Mouse (Mus musculus) liver, embryonic 15.5 days (tissue): ENCODE results near the gene Ccdc136. TPM values are rescaled to one million over a fixed set of nuclear protein-coding genes. Genes with fewer than 3 reads are reported as not detected.

ENCODE experiments used
- ATAC-seq: fragments of 200-750 bp; cut with Nextera tagmentation; 2 replicates; pipeline ENCODE4 v1.8.0; 2017; ENCODE audit warnings: moderate number of reproducible peaks, mild to moderate bottlenecking, moderate library complexity; ENCODE audit not compliant: insufficient read depth
- H3K27ac ChIP-seq: fragments of 300-500 bp; sonication (generic); replicated peaks from 2 replicates; pipeline ENCODE4 v1.5.1; 2015; ENCODE audit warnings: mild to moderate bottlenecking, inconsistent platforms
- H3K27me3 ChIP-seq: fragments of 300-500 bp; sonication (generic); 2 replicates; pipeline ENCODE4 v1.6.1; 2015; ENCODE audit warnings: mild to moderate bottlenecking, inconsistent platforms
- H3K36me3 ChIP-seq: fragments of 300-500 bp; sonication (generic); replicated peaks from 2 replicates; pipeline ENCODE4 v1.6.1; 2015; ENCODE audit warnings: moderate library complexity, mild to moderate bottlenecking, inconsistent platforms
- H3K4me1 ChIP-seq: fragments of 300-500 bp; sonication (generic); replicated peaks from 2 replicates; pipeline ENCODE4 v1.6.1; 2015; ENCODE audit warnings: inconsistent platforms
- H3K4me2 ChIP-seq: fragments of 300-500 bp; sonication (generic); 2 replicates; pipeline ENCODE4 v1.6.1; 2015; ENCODE audit warnings: moderate library complexity, mild to moderate bottlenecking, inconsistent platforms
- H3K4me3 ChIP-seq: fragments of 300-500 bp; sonication (generic); replicated peaks from 2 replicates; pipeline ENCODE4 v1.5.1; 2015; ENCODE audit warnings: mild to moderate bottlenecking, inconsistent platforms
- H3K9ac ChIP-seq: fragments of 300-500 bp; sonication (generic); 2 replicates; pipeline ENCODE4 v1.6.1; 2015; ENCODE audit warnings: moderate library complexity, mild to moderate bottlenecking, inconsistent platforms
- H3K9me3 ChIP-seq: fragments of 300-500 bp; sonication (generic); replicated peaks from 2 replicates; pipeline ENCODE4 v1.6.1; 2016; ENCODE audit warnings: inconsistent platforms
- WGBS: fragments of 180-500 bp; shearing (Covaris S2); methylation state at CpG from one replicate; pipeline ENCODE4 v1.1.7; 2015; ENCODE audit warnings: mixed read lengths; ENCODE audit not compliant: insufficient replicate concordance; 5-methylcytosine and 5-hydroxymethylcytosine counted together
- polyA plus RNA-seq: library from polyadenylated mRNA; unstranded; fragments of >200 nt; fragmentation: Nextera tagmentation; extraction: Ambion mirVana; gene quantifications from 2 replicates; pipeline ENCODE4 v1.2.1, GENCODE M21; 2015

Gene Ccdc136
- polyA plus RNA-seq, 1 experiment from 2014 or later: 0.45 TPM

GRCm38 (mm10) chr6:29430681-29431420, 34.7 kb downstream of the Ccdc136 start:
- no peak overlapping the region for H3K4me3 ChIP-seq
- ATAC-seq: no peak
- no peaks in the 10 kb centered on the region for H3K9me3 ChIP-seq
- peaks cover 63% of the 10 kb centered on the region for H3K27me3 ChIP-seq
- H3K4me1 ChIP-seq: peaks cover 7% of the 10 kb centered on the region; the same call in 1 of the 2 replicates
- WGBS: 49% methylated on average over 15 of the region's 15 CpGs
- no peak overlapping the region for H3K27ac ChIP-seq
- no peak overlapping the region for H3K9ac ChIP-seq
- no peaks in the 10 kb centered on the region for H3K36me3 ChIP-seq
- H3K4me2 ChIP-seq: no peak overlapping the region

DNA sequence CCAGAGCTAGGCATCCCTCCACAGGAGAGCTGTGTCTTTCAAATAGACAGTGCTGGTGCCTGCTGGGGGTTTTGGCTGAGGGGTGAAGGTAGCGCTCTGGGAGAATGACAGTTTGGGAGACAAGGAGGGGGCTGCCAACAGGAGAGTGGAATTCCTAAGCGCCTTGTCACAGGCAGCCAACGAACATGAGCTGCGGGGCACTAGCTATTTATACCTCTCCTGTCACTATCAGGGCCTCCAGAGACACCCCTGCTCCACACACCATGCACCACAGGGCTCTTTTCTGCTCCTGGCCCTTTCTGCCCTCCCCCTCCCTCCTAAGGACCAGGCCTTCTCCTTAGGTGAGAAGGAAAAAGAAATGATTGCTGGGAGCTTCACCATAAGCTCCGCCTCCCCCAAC, 35.4 kb downstream of the Ccdc136 start:
- Histone ChIP-seq H3K9me3 (no peaks in the 10 kb centered on the region), H3K4me2 (no peak overlapping the region), H3K36me3 (no peaks in the 10 kb centered on the region), H3K27ac (no peak overlapping the region), H3K4me1 (peaks cover 7% of the 10 kb centered on the region; the same call in 1 of the 2 replicates), H3K4me3 (no peak overlapping the region), H3K27me3 (peaks cover 69% of the 10 kb centered on the region), H3K9ac (no peak overlapping the region)
- ATAC-seq: no peak
- 40% methylated on average over 5 of the region's 5 CpGs for WGBS

GRCm38 (mm10) chr6:29432156-29432555, 36.0 kb downstream of the Ccdc136 start:
- Histone ChIP-seq H3K27me3 (peaks cover 76% of the 10 kb centered on the region), H3K4me2 (no peak overlapping the region), H3K4me1 (peaks cover 7% of the 10 kb centered on the region; the same call in 1 of the 2 replicates), H3K9me3 (no peaks in the 10 kb centered on the region), H3K4me3 (no peak overlapping the region), H3K36me3 (no peaks in the 10 kb centered on the region), H3K9ac (no peak overlapping the region), H3K27ac (no peak overlapping the region)
- ATAC-seq: no peak
- WGBS: 43% methylated on average over 3 of the region's 3 CpGs

DNA sequence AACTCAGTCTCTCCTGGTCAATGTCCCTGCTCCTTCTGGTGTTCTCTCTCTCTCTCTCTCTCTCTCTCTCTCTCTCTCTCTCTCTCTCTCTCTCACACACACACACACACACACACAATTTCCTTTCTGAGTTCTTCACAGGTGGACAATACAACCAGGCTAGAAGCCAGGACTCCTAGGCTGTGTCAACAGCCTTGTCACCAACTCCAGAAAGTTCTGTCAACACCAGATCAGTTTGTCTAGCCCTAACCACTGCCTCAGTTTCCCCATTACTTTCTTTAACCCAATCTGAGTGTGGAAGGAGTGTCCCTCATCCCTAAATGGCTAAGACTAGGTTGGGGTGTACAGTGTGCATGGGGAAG, 36.5 kb downstream of the Ccdc136 start:
- H3K9me3 ChIP-seq: no peaks in the 10 kb centered on the region
- no peak for ATAC-seq
- no peak overlapping the region for H3K9ac ChIP-seq
- peaks cover 79% of the 10 kb centered on the region for H3K27me3 ChIP-seq
- no peak overlapping the region for H3K27ac ChIP-seq
- no peaks in the 10 kb centered on the region for H3K36me3 ChIP-seq
- peak overlapping the region; percentile 37 for H3K4me3 ChIP-seq
- peak overlapping the region; percentile 57 for H3K4me2 ChIP-seq
- H3K4me1 ChIP-seq: peaks cover 7% of the 10 kb centered on the region; the same call in 1 of the 2 replicates

GRCm38 (mm10) chr6:29433038-29433803, 37.1 kb downstream of the Ccdc136 start, which contains the start of gene Flnc:
Flnc (plus strand) TSS chr6:29433256.
- Histone ChIP-seq H3K27me3 (peaks cover 82% of the 10 kb centered on the region), H3K4me3 (peak within 1 kb of the TSS; percentile 37), H3K4me2 (peak within 1 kb of the TSS; percentile 57), H3K4me1 (peaks cover 7% of the 10 kb centered on the region; the same call in 1 of the 2 replicates), H3K9me3 (no peaks in the 10 kb centered on the region), H3K36me3 (no peaks in the 10 kb centered on the region), H3K9ac (no peak within 1 kb of the TSS), H3K27ac (no peak within 1 kb of the TSS)
- no peak for ATAC-seq
- 2% methylated on average over 70 of the region's 77 CpGs for WGBS

GRCm38 (mm10) chr6:29433804-29434795, 38.0 kb downstream of the Ccdc136 start:
- Histone ChIP-seq H3K27ac (no peak overlapping the region), H3K27me3 (peaks cover 79% of the 10 kb centered on the region), H3K9ac (no peak overlapping the region), H3K4me3 (peak overlapping the region; percentile 37), H3K4me1 (peaks cover 7% of the 10 kb centered on the region; the same call in 1 of the 2 replicates), H3K4me2 (peak overlapping the region; percentile 57), H3K36me3 (no peaks in the 10 kb centered on the region), H3K9me3 (no peaks in the 10 kb centered on the region)
- WGBS: 5% methylated on average over 27 of the region's 27 CpGs
- no peak for ATAC-seq

- Histone ChIP-seq H3K4me3 (no peak overlapping the region), H3K9ac (no peak overlapping the region)
These were observed 39.0 kb downstream of the Ccdc136 start for GRCm38 (mm10) chr6:29434911-29435691.

GRCm38 (mm10) chr6:29435940-29436451, 39.9 kb downstream of the Ccdc136 start:
- Histone ChIP-seq H3K36me3 (no peaks in the 10 kb centered on the region), H3K9me3 (no peaks in the 10 kb centered on the region), H3K4me3 (no peak overlapping the region), H3K4me1 (peaks cover 7% of the 10 kb centered on the region; the same call in 1 of the 2 replicates), H3K9ac (no peak overlapping the region), H3K27me3 (peaks cover 71% of the 10 kb centered on the region), H3K27ac (no peak overlapping the region), H3K4me2 (no peak overlapping the region)
- WGBS: 38% methylated on average over 6 of the region's 6 CpGs
- no peak for ATAC-seq

More at GRCm38 (mm10) chr6:29434911-29435691, 39.0 kb downstream of the Ccdc136 start:
- Histone ChIP-seq H3K36me3 (no peaks in the 10 kb centered on the region), H3K27ac (no peak overlapping the region), H3K4me2 (peak overlapping the region; percentile 15; the same call in 1 of the 2 replicates), H3K9me3 (no peaks in the 10 kb centered on the region), H3K27me3 (peaks cover 79% of the 10 kb centered on the region), H3K4me1 (peaks cover 7% of the 10 kb centered on the region; the same call in 1 of the 2 replicates)
- ATAC-seq: no peak
- WGBS: 8% methylated on average over 11 of the region's 13 CpGs

GRCm38 (mm10) chr6:29436461-29436934, 40.4 kb downstream of the Ccdc136 start:
- ATAC-seq: no peak

GRCm38 (mm10) chr6:29439251-29439650, 43.1 kb downstream of the Ccdc136 start:
- no peaks in the 10 kb centered on the region for H3K36me3 ChIP-seq
- WGBS: 66% methylated on average over 4 of the region's 4 CpGs
- no peak for ATAC-seq

More at GRCm38 (mm10) chr6:29436461-29436934, 40.4 kb downstream of the Ccdc136 start:
- H3K9me3 ChIP-seq: no peaks in the 10 kb centered on the region
- WGBS: 11% methylated on average over 11 of the region's 11 CpGs
- H3K27me3 ChIP-seq: peaks cover 65% of the 10 kb centered on the region
- H3K9ac ChIP-seq: no peak overlapping the region
- peaks cover 7% of the 10 kb centered on the region; the same call in 1 of the 2 replicates for H3K4me1 ChIP-seq
- H3K27ac ChIP-seq: no peak overlapping the region
- no peak overlapping the region for H3K4me2 ChIP-seq
- no peaks in the 10 kb centered on the region for H3K36me3 ChIP-seq
- H3K4me3 ChIP-seq: no peak overlapping the region

More at GRCm38 (mm10) chr6:29439251-29439650, 43.1 kb downstream of the Ccdc136 start:
- no peaks in the 10 kb centered on the region for H3K9me3 ChIP-seq
- no peak overlapping the region for H3K4me2 ChIP-seq
- H3K9ac ChIP-seq: no peak overlapping the region
- H3K4me3 ChIP-seq: no peak overlapping the region
- no peaks in the 10 kb centered on the region for H3K4me1 ChIP-seq
- peaks cover 38% of the 10 kb centered on the region for H3K27me3 ChIP-seq
- no peak overlapping the region for H3K27ac ChIP-seq
